Mouse (Mus musculus) erythroid progenitor cell, adult 5-6 weeks (primary cell): ENCODE measurements around the gene Wfdc12. TPM values are rescaled to one million over a fixed set of nuclear protein-coding genes. Genes with fewer than 3 reads are reported as not detected.

Source experiments
- total RNA-seq, 2 experiments: library from RNA; stranded (forward) in 1 of 2; stranded (reverse) in 1 of 2; fragments of 150-400 nt in 1 of 2; fragments of 186-747, 209-891 nt in 1 of 2; gene quantifications; 2 replicates each; pipeline versions ENCODE4 v1.2.3 to v1.2.4; 2015 to 2017; ENCODE audit warnings: low replicate concordance in 2 of 2

The Wfdc12 gene
- total RNA-seq, 2 experiments from 2014 or later, result not detected

Other genes with a start within 250 kb of the Wfdc12 start
- 59.1 and 59.9 TPM in 2 replicates for gene Ywhab, start 195.6 kb downstream of the Wfdc12 start, total RNA-seq (2015; ENCODE audit: low replicate concordance)
- gene Ywhab, start 195.6 kb downstream of the Wfdc12 start, total RNA-seq (2017; ENCODE audit: low replicate concordance), result 33.0 and 34.5 TPM in 2 replicates
- 3.6 TPM in 1 of 2 replicates, not detected in the other for gene Pabpc1l, start 165.2 kb downstream of the Wfdc12 start, total RNA-seq (2015; ENCODE audit: low replicate concordance)
- not detected in 2 replicates for gene Pabpc1l, start 165.2 kb downstream of the Wfdc12 start, total RNA-seq (2017; ENCODE audit: low replicate concordance)
- 58.7 and 62.5 TPM in 2 replicates for gene Stk4, start 120.3 kb downstream of the Wfdc12 start, total RNA-seq (2015; ENCODE audit: low replicate concordance)
- 40.8 and 74.2 TPM in 2 replicates for gene Stk4, start 120.3 kb downstream of the Wfdc12 start, total RNA-seq (2017; ENCODE audit: low replicate concordance)
- gene Tomm34, start 119.4 kb downstream of the Wfdc12 start, total RNA-seq (2015; ENCODE audit: low replicate concordance), result 17.3 and 21.8 TPM in 2 replicates
- 9.9 and 10.2 TPM in 2 replicates for gene Tomm34, start 119.4 kb downstream of the Wfdc12 start, total RNA-seq (2017; ENCODE audit: low replicate concordance)
- not detected in 2 replicates for gene Kcns1, start 19.5 kb downstream of the Wfdc12 start, total RNA-seq (2015; ENCODE audit: low replicate concordance)
- gene Kcns1, start 19.5 kb downstream of the Wfdc12 start, total RNA-seq (2017; ENCODE audit: low replicate concordance), result not detected in 2 replicates
- not detected in 2 replicates for gene Wfdc5, start 7.9 kb downstream of the Wfdc12 start, total RNA-seq (2015; ENCODE audit: low replicate concordance)
- gene Wfdc5, start 7.9 kb downstream of the Wfdc12 start, total RNA-seq (2017; ENCODE audit: low replicate concordance), result not detected in 2 replicates
- not detected in 2 replicates for gene Wfdc15a, start 9.5 kb upstream of the Wfdc12 start, total RNA-seq (2015; ENCODE audit: low replicate concordance)
- gene Wfdc15a, start 9.5 kb upstream of the Wfdc12 start, total RNA-seq (2017; ENCODE audit: low replicate concordance), result not detected in 2 replicates
- not detected in 2 replicates for gene Wfdc15b, start 31.1 kb upstream of the Wfdc12 start, total RNA-seq (2015; ENCODE audit: low replicate concordance)
- gene Wfdc15b, start 31.1 kb upstream of the Wfdc12 start, total RNA-seq (2017; ENCODE audit: low replicate concordance), result not detected in 2 replicates
- not detected in 2 replicates for gene Svs2, start 47.9 kb upstream of the Wfdc12 start, total RNA-seq (2015; ENCODE audit: low replicate concordance)
- gene Svs2, start 47.9 kb upstream of the Wfdc12 start, total RNA-seq (2017; ENCODE audit: low replicate concordance), result not detected in 2 replicates
- not detected in 2 replicates for gene Svs3b, start 66.0 kb upstream of the Wfdc12 start, total RNA-seq (2015; ENCODE audit: low replicate concordance)
- not detected in 2 replicates for gene Svs3b, start 66.0 kb upstream of the Wfdc12 start, total RNA-seq (2017; ENCODE audit: low replicate concordance)
- gene Svs4, start 87.9 kb upstream of the Wfdc12 start, total RNA-seq (2015; ENCODE audit: low replicate concordance), result not detected in 2 replicates
- gene Svs4, start 87.9 kb upstream of the Wfdc12 start, total RNA-seq (2017; ENCODE audit: low replicate concordance), result not detected in 2 replicates
- not detected in 2 replicates for gene Svs3a, start 98.7 kb upstream of the Wfdc12 start, total RNA-seq (2015; ENCODE audit: low replicate concordance)
- gene Svs3a, start 98.7 kb upstream of the Wfdc12 start, total RNA-seq (2017; ENCODE audit: low replicate concordance), result not detected in 2 replicates
- not detected in 2 replicates for gene Svs6, start 126.1 kb upstream of the Wfdc12 start, total RNA-seq (2015; ENCODE audit: low replicate concordance)
- not detected in 2 replicates for gene Svs6, start 126.1 kb upstream of the Wfdc12 start, total RNA-seq (2017; ENCODE audit: low replicate concordance)
- not detected in 2 replicates for gene Svs5, start 142.1 kb upstream of the Wfdc12 start, total RNA-seq (2015; ENCODE audit: low replicate concordance)
- gene Svs5, start 142.1 kb upstream of the Wfdc12 start, total RNA-seq (2017; ENCODE audit: low replicate concordance), result not detected in 2 replicates
- gene Slpi, start 198.5 kb upstream of the Wfdc12 start, total RNA-seq (2015; ENCODE audit: low replicate concordance), result 36.9 and 68.8 TPM in 2 replicates
- gene Slpi, start 198.5 kb upstream of the Wfdc12 start, total RNA-seq (2017; ENCODE audit: low replicate concordance), result 6.3 and 11.0 TPM in 2 replicates
- not detected in 2 replicates for gene Rbpjl, start 212.5 kb upstream of the Wfdc12 start, total RNA-seq (2015; ENCODE audit: low replicate concordance)
- not detected in 2 replicates for gene Rbpjl, start 212.5 kb upstream of the Wfdc12 start, total RNA-seq (2017; ENCODE audit: low replicate concordance)
- gene Matn4, start 214.6 kb upstream of the Wfdc12 start, total RNA-seq (2015; ENCODE audit: low replicate concordance), result not detected in 2 replicates
- not detected in 2 replicates for gene Matn4, start 214.6 kb upstream of the Wfdc12 start, total RNA-seq (2017; ENCODE audit: low replicate concordance)